Mouse (Mus musculus): Measurements from ENCODE around the gene Angpt4. TPM values are rescaled to one million over a fixed set of nuclear protein-coding genes. Genes with fewer than 3 reads are reported as not detected.

The Angpt4 gene
- polyA plus RNA-seq, 1 experiment, result not detected

GRCm38 (mm10) chr2:151930389-151931074, 19.5 kb downstream of the Angpt4 start:
- H3K4me1 ChIP-seq (ENCODE audit: control insufficient read depth, insufficient read depth, insufficient read length, low read length), result peaks cover 2% of the 10 kb centered on the region
- H3K4me3 ChIP-seq (ENCODE audit: insufficient read depth, low read depth, low read length), result no peak overlapping the region
- no peak overlapping the region for H3K27ac ChIP-seq (replicated peaks; ENCODE audit: low read depth, low read length)

GRCm38 (mm10) chr2:151937893-151938292, 26.9 kb downstream of the Angpt4 start:
- Histone ChIP-seq H3K4me3 (ENCODE audit: insufficient read depth, low read depth, low read length) (no peak overlapping the region), H3K4me1 (ENCODE audit: control insufficient read depth, insufficient read depth, insufficient read length, low read length) (no peaks in the 10 kb centered on the region), H3K27ac (replicated peaks; ENCODE audit: low read depth, low read length) (no peak overlapping the region)

DNA sequence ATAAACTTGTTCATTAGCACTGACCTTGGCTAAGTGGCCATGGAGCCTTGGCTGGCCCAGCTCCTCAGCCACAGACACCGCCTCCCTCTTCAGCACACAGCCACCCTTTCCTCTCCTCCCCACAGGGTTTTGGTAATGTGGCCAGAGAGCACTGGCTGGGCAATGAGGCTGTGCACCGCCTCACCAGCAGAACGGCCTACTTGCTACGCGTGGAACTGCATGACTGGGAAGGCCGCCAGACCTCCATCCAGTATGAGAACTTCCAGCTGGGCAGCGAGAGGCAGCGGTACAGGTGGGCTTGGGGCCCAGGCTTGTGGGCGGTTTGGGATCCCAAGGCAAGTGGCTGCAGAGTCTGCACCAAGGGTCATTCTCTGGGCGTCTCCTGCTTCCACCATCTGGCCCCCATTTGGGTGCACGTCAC, 27.8 kb downstream of the Angpt4 start:
- no peak overlapping the region for H3K4me3 ChIP-seq (ENCODE audit: insufficient read depth, low read depth, low read length)
- no peak overlapping the region for H3K27ac ChIP-seq (replicated peaks; ENCODE audit: low read depth, low read length)
- H3K4me1 ChIP-seq (ENCODE audit: control insufficient read depth, insufficient read depth, insufficient read length, low read length), result no peaks in the 10 kb centered on the region

- Histone ChIP-seq H3K27ac (replicated peaks; ENCODE audit: low read depth, low read length) (no peak overlapping the region), H3K4me1 (ENCODE audit: control insufficient read depth, insufficient read depth, insufficient read length, low read length) (no peaks in the 10 kb centered on the region), H3K4me3 (ENCODE audit: insufficient read depth, low read depth, low read length) (no peak overlapping the region)
Measured at GRCm38 (mm10) chr2:151939651-151940420, 28.8 kb downstream of the Angpt4 start.

GRCm38 (mm10) chr2:151941269-151941668, 30.3 kb downstream of the Angpt4 start:
- no peak overlapping the region for H3K4me3 ChIP-seq (ENCODE audit: insufficient read depth, low read depth, low read length)
- no peaks in the 10 kb centered on the region for H3K4me1 ChIP-seq (ENCODE audit: control insufficient read depth, insufficient read depth, insufficient read length, low read length)
- H3K27ac ChIP-seq (replicated peaks; ENCODE audit: low read depth, low read length), result no peak overlapping the region

DNA sequence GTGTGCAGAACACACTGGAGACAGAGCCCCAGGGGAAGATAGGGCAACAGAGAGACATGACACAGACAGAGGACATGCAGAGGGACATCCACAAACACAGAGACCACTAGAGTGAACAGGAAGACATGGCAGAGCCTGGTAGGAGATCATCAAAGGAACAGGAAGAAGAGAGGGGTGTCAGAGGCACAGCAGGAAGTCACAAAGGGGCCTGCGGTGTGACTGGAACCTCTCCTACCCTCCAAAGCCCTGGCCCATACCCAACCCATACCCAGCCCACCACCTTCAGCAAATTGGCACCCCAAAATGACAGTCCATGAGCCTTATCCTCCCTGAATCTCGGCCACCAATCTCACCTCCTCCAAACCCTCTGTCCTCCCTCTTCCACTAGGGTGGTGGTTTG, 33.1 kb downstream of the Angpt4 start:
- Histone ChIP-seq H3K4me1 (ENCODE audit: control insufficient read depth, insufficient read depth, insufficient read length, low read length) (no peaks in the 10 kb centered on the region), H3K4me3 (ENCODE audit: insufficient read depth, low read depth, low read length) (no peak overlapping the region), H3K27ac (replicated peaks; ENCODE audit: low read depth, low read length) (no peak overlapping the region)

DNA sequence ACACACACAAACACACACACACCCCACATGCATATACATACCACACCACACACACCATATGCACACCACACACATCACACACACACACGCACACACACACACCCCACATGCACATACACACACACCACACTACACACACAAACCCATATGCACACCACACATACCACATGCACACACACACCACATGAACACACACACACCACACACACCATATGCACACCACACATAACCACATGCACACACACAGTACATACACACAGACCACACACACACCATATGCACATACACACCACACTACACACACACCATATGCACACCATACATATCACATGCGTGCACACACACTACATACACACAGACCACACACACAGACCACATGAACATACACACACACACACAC, 36.6 kb downstream of the Angpt4 start:
- Histone ChIP-seq H3K27ac (replicated peaks; ENCODE audit: low read depth, low read length) (no peak overlapping the region), H3K4me3 (ENCODE audit: insufficient read depth, low read depth, low read length) (no peak overlapping the region), H3K4me1 (ENCODE audit: control insufficient read depth, insufficient read depth, insufficient read length, low read length) (no peaks in the 10 kb centered on the region)

GRCm38 (mm10) chr2:151948311-151948710, 37.3 kb downstream of the Angpt4 start:
- Histone ChIP-seq H3K4me1 (ENCODE audit: control insufficient read depth, insufficient read depth, insufficient read length, low read length) (no peaks in the 10 kb centered on the region), H3K27ac (replicated peaks; ENCODE audit: low read depth, low read length) (no peak overlapping the region), H3K4me3 (ENCODE audit: insufficient read depth, low read depth, low read length) (no peak overlapping the region)

- Histone ChIP-seq H3K4me3 (ENCODE audit: insufficient read depth, low read depth, low read length) (no peak overlapping the region), H3K4me1 (ENCODE audit: control insufficient read depth, insufficient read depth, insufficient read length, low read length) (no peaks in the 10 kb centered on the region), H3K27ac (replicated peaks; ENCODE audit: low read depth, low read length) (no peak overlapping the region)
Measured at GRCm38 (mm10) chr2:151949082-151949774, 38.2 kb downstream of the Angpt4 start.

GRCm38 (mm10) chr2:151953665-151954064, 42.7 kb downstream of the Angpt4 start:
- Histone ChIP-seq H3K4me1 (ENCODE audit: control insufficient read depth, insufficient read depth, insufficient read length, low read length) (no peaks in the 10 kb centered on the region), H3K4me3 (ENCODE audit: insufficient read depth, low read depth, low read length) (no peak overlapping the region), H3K27ac (replicated peaks; ENCODE audit: low read depth, low read length) (no peak overlapping the region)

DNA sequence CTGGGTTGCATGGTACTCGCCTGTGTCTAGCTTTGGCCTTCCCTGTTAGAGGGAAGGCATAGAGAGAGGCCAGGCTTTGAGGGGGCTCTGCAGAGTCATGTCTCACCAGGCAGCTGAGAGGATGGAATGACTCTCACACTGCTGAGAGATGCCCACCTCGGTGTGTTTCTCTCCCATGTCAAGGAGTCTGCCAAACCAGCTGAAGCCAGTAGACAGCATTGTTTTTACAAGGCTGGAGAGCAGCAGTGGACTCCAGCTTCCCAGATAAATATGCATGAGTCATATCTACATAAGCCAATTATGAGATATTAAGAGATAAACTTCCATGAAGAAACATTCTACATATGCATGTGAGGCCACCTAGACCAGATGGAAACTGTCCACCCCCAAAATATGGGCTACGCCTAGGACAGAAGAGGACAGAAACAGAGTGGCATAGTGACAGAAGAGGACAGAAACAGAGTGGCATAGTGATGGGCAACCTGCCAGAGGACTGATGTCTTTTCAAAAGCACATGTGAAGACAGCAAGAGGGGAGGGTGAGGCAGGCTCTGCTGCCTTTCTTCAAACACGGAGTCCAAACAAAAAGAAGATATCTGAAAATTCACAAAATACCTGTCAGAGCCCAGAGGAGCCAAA, 45.6 kb downstream of the Angpt4 start:
- Histone ChIP-seq H3K27ac (replicated peaks; ENCODE audit: low read depth, low read length) (no peak overlapping the region), H3K4me3 (ENCODE audit: insufficient read depth, low read depth, low read length) (no peak overlapping the region), H3K4me1 (ENCODE audit: control insufficient read depth, insufficient read depth, insufficient read length, low read length) (no peaks in the 10 kb centered on the region)

DNA sequence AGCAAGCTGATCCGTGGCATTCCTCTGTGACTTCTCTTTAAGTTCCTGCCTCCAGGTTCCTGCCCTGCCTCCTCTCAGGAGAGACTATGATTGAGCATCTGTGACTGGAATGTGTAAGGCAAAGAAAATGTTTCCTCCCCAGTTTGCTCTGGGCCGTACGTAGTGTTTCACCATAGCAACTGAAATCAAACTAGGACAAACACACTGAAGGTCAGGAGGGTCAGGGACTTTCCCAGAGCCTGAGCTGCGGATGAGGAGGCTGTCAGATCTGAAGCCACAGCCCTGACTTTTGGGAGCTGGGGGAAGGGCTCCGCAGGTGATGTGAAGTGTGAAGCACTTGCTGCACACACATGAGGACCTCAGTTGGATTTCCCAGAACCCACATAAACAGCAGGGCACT, 48.3 kb downstream of the Angpt4 start:
- no peak overlapping the region for H3K4me3 ChIP-seq (ENCODE audit: insufficient read depth, low read depth, low read length)
- H3K27ac ChIP-seq (replicated peaks; ENCODE audit: low read depth, low read length), result peak overlapping the region; percentile 15; the same call in 1 of the 2 replicates
- no peaks in the 10 kb centered on the region for H3K4me1 ChIP-seq (ENCODE audit: control insufficient read depth, insufficient read depth, insufficient read length, low read length)

GRCm38 (mm10) chr2:151961284-151962196, 50.5 kb downstream of the Angpt4 start:
- Histone ChIP-seq H3K27ac (replicated peaks; ENCODE audit: low read depth, low read length) (peak overlapping the region; percentile 11; the same call in 1 of the 2 replicates), H3K4me3 (ENCODE audit: insufficient read depth, low read depth, low read length) (no peak overlapping the region), H3K4me1 (ENCODE audit: control insufficient read depth, insufficient read depth, insufficient read length, low read length) (no peaks in the 10 kb centered on the region)

- no peaks in the 10 kb centered on the region for H3K4me1 ChIP-seq (ENCODE audit: control insufficient read depth, insufficient read depth, insufficient read length, low read length)
- H3K27ac ChIP-seq (replicated peaks; ENCODE audit: low read depth, low read length), result no peak overlapping the region
- H3K4me3 ChIP-seq (ENCODE audit: insufficient read depth, low read depth, low read length), result no peak overlapping the region
Measured at GRCm38 (mm10) chr2:151962474-151962873, 51.5 kb downstream of the Angpt4 start.

Data from brown adipose tissue, adult 24 weeks (tissue).